Comparison of ENCODE assay signal across 9 mouse cellular contexts in genomic region chr14:55724411-55724871, GRCm38 (mm10). TPM values are rescaled to one million over a fixed set of nuclear protein-coding genes. Genes with fewer than 3 reads are reported as not detected.
DNase-seq lines count a peak whose midpoint lies in the region; TF ChIP-seq lines count a peak whose summit lies in the region.
"Had no signal": no experiment of that assay in that cellular context is flagged by ENCODE, and none has a peak within 500 bp of the region (broad histone marks: within the 10 kb centered on the region; RNA-seq: fewer than 3 reads in every experiment).

No protein-coding gene starts in this region.

- no peak for TF ChIP-seq POLR2A in bone marrow, adult 2 months (IDR thresholded peaks at IDR 0.05; ENCODE audit: borderline replicate concordance, control insufficient read depth, low read depth, low read length)

- no peak for TF ChIP-seq CTCF in bone marrow, adult 2 months (IDR thresholded peaks at IDR 0.05; ENCODE audit: control insufficient read depth, insufficient read depth, low read length)

- H3K4me3 ChIP-seq in bone marrow, adult 2 months (replicated peaks; ENCODE audit: control insufficient read depth, low read depth, low read length): peak overlapping the region; percentile 21

- H3K36me3 ChIP-seq in splenic B cell, adult 2 months (ENCODE audit: control insufficient read depth, insufficient read depth, low read length, poor library complexity, severe bottlenecking): peaks cover 6% of the 10 kb centered on the region; the same call in 1 of the 2 replicates

- DNase-seq in adrenal gland, adult (ENCODE audit: inconsistent age in 2 of 2, low spot score in 1 of 2): peak; percentile 51 to 91
- DNase-seq in adrenal gland, postnatal 4 days (ENCODE audit: low spot score in 2 of 2): no peak
- DNase-seq in kidney, postnatal 36 days: peak; percentile 68 to 73
- peak; percentile 93 for DNase-seq in splenic B cell, adult 2 months (ENCODE audit: low read depth, low spot score)
- no peak for DNase-seq in embryo, embryonic 10 days (ENCODE audit: low spot score)
- no peak for DNase-seq in cerebellum, adult 18-20 months
- no peak for DNase-seq in cerebellum, postnatal 25 days

- H3K27ac ChIP-seq in bone marrow, adult 2 months (ENCODE audit: control insufficient read depth, insufficient read depth, low read depth, low read length, poor library complexity): peak overlapping the region; percentile 78; the same call in 1 of the 2 replicates

- H3K27me3 ChIP-seq in splenic B cell, adult 2 months (ENCODE audit: control insufficient read depth, insufficient read depth, low read length, poor library complexity, severe bottlenecking): no peaks in the 10 kb centered on the region

- peaks cover 12% of the 10 kb centered on the region for H3K4me1 ChIP-seq in bone marrow, adult 2 months (ENCODE audit: control insufficient read depth, insufficient read depth, low read length)

- WGBS in bone marrow, adult 2 months: 4% methylated on average over 8 of the region's 8 CpGs

RNA-seq across cellular contexts. Expression of gene Rabggta, which starts 2.4 kb away (rescaled TPM):
- total RNA-seq in adrenal gland, postnatal 4 days (2021): 10 to 100 TPM; 23.8 to 25.7 TPM
- polyA plus RNA-seq in bone marrow, adult 2 months (2011; ENCODE audit: insufficient read depth, insufficient read length, low replicate concordance, missing spikeins): 16.0 and 24.5 TPM in 2 replicates

RNA-seq across cellular contexts. Expression of gene Tgm1, which starts 10.7 kb away (rescaled TPM):
- total RNA-seq in adrenal gland, postnatal 4 days (2021): 1 to 10 TPM; 1.4 to 1.8 TPM
- 1.1 and 5.1 TPM in 2 replicates for polyA plus RNA-seq in bone marrow, adult 2 months (2011; ENCODE audit: insufficient read depth, insufficient read length, low replicate concordance, missing spikeins)

RNA-seq across cellular contexts. Expression of gene Dhrs1, which starts 21.0 kb away (rescaled TPM):
- total RNA-seq in adrenal gland, postnatal 4 days (2021): 10 to 100 TPM; 74.1 to 77.7 TPM
- 24.4 and 25.9 TPM in 2 replicates for polyA plus RNA-seq in bone marrow, adult 2 months (2011; ENCODE audit: insufficient read depth, insufficient read length, low replicate concordance, missing spikeins)

RNA-seq across cellular contexts. Expression of gene Nop9, which starts 21.1 kb away (rescaled TPM):
- 10 to 100 TPM; 24.5 to 27.1 TPM for total RNA-seq in adrenal gland, postnatal 4 days (2021)
- 14.3 and 14.5 TPM in 2 replicates for polyA plus RNA-seq in bone marrow, adult 2 months (2011; ENCODE audit: insufficient read depth, insufficient read length, low replicate concordance, missing spikeins)

RNA-seq across cellular contexts. Expression of gene Cideb, which starts 33.8 kb away (rescaled TPM):
- total RNA-seq in adrenal gland, postnatal 4 days (2021): 10 to 100 TPM in 1 of 2 experiments, 1 to 10 TPM in 1; 4.6 to 12.0 TPM
- 1.6 TPM in 1 of 2 replicates, not detected in the other for polyA plus RNA-seq in bone marrow, adult 2 months (2011; ENCODE audit: insufficient read depth, insufficient read length, low replicate concordance, missing spikeins)
- total RNA-seq: gastrocnemius, adult 8-10 months had no signal

Comparison
In these comparisons a context has a peak if more than half of its experiments do, and no peak if none do; other contexts are left out.
1. DNase-seq: peak in adrenal gland, adult (2 of 2), kidney, postnatal 36 days (2 of 2) and splenic B cell, adult 2 months (single experiment); none in adrenal gland, postnatal 4 days (0 of 2), embryo, embryonic 10 days (single experiment), cerebellum, adult 18-20 months (0 of 2) and cerebellum, postnatal 25 days (0 of 2).